Mouse (Mus musculus) testis, adult 2 months (tissue): Measurements from ENCODE around the gene Nkpd1.

ENCODE experiments used
- CTCF ChIP-seq: fragments of 200-500 bp; IDR thresholded peaks from 2 replicates; pipeline ENCODE4 v1.5.1; 2012; ENCODE audit warnings: low read depth, mild to moderate bottlenecking, inconsistent platforms, low read length, moderate library complexity; ENCODE audit not compliant: control insufficient read depth, insufficient read depth, insufficient replicate concordance
- POLR2A ChIP-seq: fragments of 200-500 bp; IDR thresholded peaks from 2 replicates; pipeline ENCODE4 v1.6.1; 2012; ENCODE audit warnings: low read depth, mild to moderate bottlenecking, inconsistent platforms, low read length, moderate library complexity; ENCODE audit not compliant: control insufficient read depth

- TF ChIP-seq CTCF (no peak), POLR2A (no peak)
Observed at GRCm38 (mm10) chr7:19477624-19478384, 39.8 kb upstream of the Nkpd1 start.
